Comparison of ENCODE assay signal across 11 mouse cellular contexts in genomic region chr5:34907910-34908725, GRCm38 (mm10). TPM values are rescaled to one million over a fixed set of nuclear protein-coding genes. Genes with fewer than 3 reads are reported as not detected.
DNase-seq lines count a peak whose midpoint lies in the region; ATAC-seq lines count a peak whose summit lies in the region.
"Had no signal": no experiment of that assay in that cellular context is flagged by ENCODE, and none has a peak within 500 bp of the region (broad histone marks: within the 10 kb centered on the region; RNA-seq: fewer than 3 reads in every experiment).

Gene Msantd1, plus strand, starts transcription at chr5:34908012.

- H3K27ac ChIP-seq in heart, embryonic 16.5 days (ENCODE audit: low read length): peak within 1 kb of the TSS; percentile 29
- peak within 1 kb of the TSS; percentile 11; the same call in 1 of the 2 replicates for H3K27ac ChIP-seq in midbrain, embryonic 13.5 days
- H3K27ac ChIP-seq in midbrain, embryonic 15.5 days: no peak within 1 kb of the TSS
- H3K27ac ChIP-seq: heart, adult 2 months had no signal

- no peak within 1 kb of the TSS for H3K4me2 ChIP-seq in heart, embryonic 16.5 days (ENCODE audit: low read depth, low read length)
- no peak within 1 kb of the TSS for H3K4me2 ChIP-seq in midbrain, embryonic 13.5 days (replicated peaks)
- no peak within 1 kb of the TSS for H3K4me2 ChIP-seq in midbrain, embryonic 15.5 days

- no peak for DNase-seq in heart, adult 18-20 months
- DNase-seq in thymus, postnatal 4 days: peak; percentile 65
- no peak for DNase-seq in cerebellum, adult 18-20 months
- DNase-seq in kidney, postnatal 25 days: no peak
- DNase-seq: adrenal gland, postnatal 36 days; cerebellum, adult 9-10 months had no signal

- H3K36me3 ChIP-seq in heart, embryonic 16.5 days (ENCODE audit: control insufficient read depth, insufficient read depth): peaks cover 32% of the 10 kb centered on the region
- peaks cover 76% of the 10 kb centered on the region for H3K36me3 ChIP-seq in midbrain, embryonic 13.5 days
- H3K36me3 ChIP-seq in midbrain, embryonic 15.5 days (replicated peaks): peaks cover 26% of the 10 kb centered on the region

- H3K9me3 ChIP-seq in heart, embryonic 16.5 days (replicated peaks; ENCODE audit: control insufficient read depth, low read length): no peaks in the 10 kb centered on the region
- no peaks in the 10 kb centered on the region for H3K9me3 ChIP-seq in midbrain, embryonic 13.5 days
- no peaks in the 10 kb centered on the region for H3K9me3 ChIP-seq in midbrain, embryonic 15.5 days

- H3K27me3 ChIP-seq in heart, embryonic 16.5 days (ENCODE audit: control insufficient read depth, insufficient read depth, low read length): no peaks in the 10 kb centered on the region
- no peaks in the 10 kb centered on the region for H3K27me3 ChIP-seq in midbrain, embryonic 13.5 days
- H3K27me3 ChIP-seq in midbrain, embryonic 15.5 days (replicated peaks): no peaks in the 10 kb centered on the region

- no peak within 1 kb of the TSS for H3K9ac ChIP-seq in heart, embryonic 16.5 days (ENCODE audit: low read length)
- no peak within 1 kb of the TSS; the same call in 1 of the 2 replicates for H3K9ac ChIP-seq in midbrain, embryonic 13.5 days (replicated peaks)
- no peak within 1 kb of the TSS for H3K9ac ChIP-seq in midbrain, embryonic 15.5 days

- H3K4me3 ChIP-seq in heart, embryonic 16.5 days (ENCODE audit: low read length): no peak within 1 kb of the TSS
- H3K4me3 ChIP-seq in midbrain, embryonic 13.5 days (replicated peaks): no peak within 1 kb of the TSS
- no peak within 1 kb of the TSS for H3K4me3 ChIP-seq in midbrain, embryonic 15.5 days
- H3K4me3 ChIP-seq: heart, adult 2 months had no signal

- WGBS in heart, embryonic 16.5 days: 69% methylated on average over 6 of the region's 6 CpGs
- 78% methylated on average over 6 of the region's 6 CpGs for WGBS in midbrain, embryonic 13.5 days
- 76% methylated on average over 6 of the region's 6 CpGs for WGBS in midbrain, embryonic 15.5 days

- ATAC-seq in heart, embryonic 16.5 days (replicated peaks; ENCODE audit: extremely low read depth, insufficient read depth, low FRiP score): peak; percentile 50; the same call in 1 of the 2 replicates
- ATAC-seq in midbrain, embryonic 13.5 days: 0 out of 2 replicates have a peak, but pooled peaks have one; percentile 37
- no peak for ATAC-seq in midbrain, embryonic 15.5 days (replicated peaks)
- peak; percentile 78 for ATAC-seq in megakaryocyte progenitor cell, adult 5-6 weeks (replicated peaks; ENCODE audit: poor library complexity)

- peaks cover 15% of the 10 kb centered on the region for H3K4me1 ChIP-seq in heart, embryonic 16.5 days (ENCODE audit: control insufficient read depth, insufficient read depth, low read length)
- H3K4me1 ChIP-seq in midbrain, embryonic 13.5 days (replicated peaks): peaks cover 10% of the 10 kb centered on the region
- H3K4me1 ChIP-seq in midbrain, embryonic 15.5 days: no peaks in the 10 kb centered on the region

RNA-seq across cellular contexts. Expression of gene Msantd1, which starts in this region (rescaled TPM):
- polyA plus RNA-seq in heart, embryonic 16.5 days (2015; fragmentation: Nextera tagmentation; extraction: Ambion mirVana): 0.30 and 0.69 TPM in 2 replicates
- total RNA-seq in heart, adult 18-20 months (2021): under 1 TPM; 0.27 to 0.62 TPM
- polyA plus RNA-seq in midbrain, embryonic 13.5 days (2015; fragmentation: Nextera tagmentation; extraction: Ambion mirVana): 2.3 TPM in 2 replicates
- 6.5 and 6.8 TPM in 2 replicates for polyA plus RNA-seq in midbrain, embryonic 15.5 days (2015; fragmentation: Nextera tagmentation; extraction: Ambion mirVana)
- total RNA-seq in megakaryocyte progenitor cell, adult 5-6 weeks (2015): 0.44 and 0.95 TPM in 2 replicates
- total RNA-seq in megakaryocyte progenitor cell, adult 5-6 weeks (2017): 0.08 and 0.30 TPM in 2 replicates

Comparison
In these comparisons a context has a peak if more than half of its experiments do, and no peak if none do; other contexts are left out.
1. Peak in ATAC-seq and H3K27ac ChIP-seq in heart, embryonic 16.5 days; RNA of the gene not detected or under 1 TPM.
2. Peak in ATAC-seq in megakaryocyte progenitor cell, adult 5-6 weeks; RNA of the gene not detected or under 1 TPM.